Mouse (Mus musculus): ENCODE measurements around the gene Egfr.

DNA sequence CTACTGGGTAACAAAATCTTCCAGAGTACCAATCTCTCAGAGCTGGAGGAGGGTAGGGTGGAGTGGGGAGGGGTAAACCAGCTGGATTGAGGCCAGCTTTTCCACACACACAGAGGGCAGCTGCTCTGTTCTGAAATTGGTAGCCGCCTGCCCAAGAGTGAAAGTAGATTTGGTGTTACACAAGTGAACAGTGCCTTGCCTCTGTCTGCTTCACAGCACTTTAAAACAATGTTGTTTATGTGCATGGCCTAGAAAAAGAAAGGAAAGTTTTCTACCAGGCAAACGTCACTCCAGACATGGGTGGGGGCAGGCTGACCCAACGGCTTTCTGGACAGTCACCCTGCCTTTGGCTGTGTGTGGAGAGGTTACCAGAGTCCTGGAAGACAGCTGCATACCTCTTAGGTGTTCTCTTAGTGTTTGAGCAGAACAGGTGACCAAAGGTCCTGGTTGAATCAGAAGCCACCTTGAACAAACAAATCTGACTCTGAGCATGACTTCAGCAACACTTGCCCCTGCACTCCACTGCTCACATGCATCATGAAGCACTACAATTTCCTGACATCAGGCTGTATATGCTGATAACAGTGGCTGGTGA is 17.8 kb downstream of the Egfr start:
- TF ChIP-seq CTCF (IDR thresholded peaks at IDR 0.05) (no peak), EP300 (IDR thresholded peaks at IDR 0.05) (peak; percentile 26; the same call in 1 of the 2 replicates)

Measured in lung, postnatal 0 days (tissue).